Mouse (Mus musculus): ENCODE measurements at regions not wholly inside any gene's neighbourhood (a gene's known extent, or its start where the extent isn't known, plus 50 kb on each side); places are given as distances from the start of the nearest gene placed in this dataset.

- no peak for DNase-seq
These were observed 111.4 kb upstream of the Ofcc1 start for GRCm38 (mm10) chr13:40472683-40473082.

- no peak for DNase-seq
These were observed 107.9 kb upstream of the Ofcc1 start for GRCm38 (mm10) chr13:40469162-40469561.

- DNase-seq, result no peak
These were observed 92.1 kb upstream of the Ofcc1 start for GRCm38 (mm10) chr13:40453360-40453759.

- no peak for DNase-seq
These were observed 68.6 kb upstream of the Ofcc1 start for GRCm38 (mm10) chr13:40429831-40430230.

GRCm38 (mm10) chr13:40423051-40423450 is 61.8 kb upstream of the Ofcc1 start:
- DNase-seq, result no peak

GRCm38 (mm10) chr13:40417856-40418255 is 56.6 kb upstream of the Ofcc1 start:
- no peak for DNase-seq

- no peak for DNase-seq
These were observed 51.8 kb upstream of the Ofcc1 start for GRCm38 (mm10) chr13:40413074-40413473.

Data from kidney, adult 9 months (tissue).